Mouse (Mus musculus): ENCODE results near the gene Smim11. TPM values are rescaled to one million over a fixed set of nuclear protein-coding genes. Genes with fewer than 3 reads are reported as not detected.

Smim11 gene
- total RNA-seq, 4 experiments from 2014 or later, result 52.1 to 83.0 (median 64.7) TPM

DNA sequence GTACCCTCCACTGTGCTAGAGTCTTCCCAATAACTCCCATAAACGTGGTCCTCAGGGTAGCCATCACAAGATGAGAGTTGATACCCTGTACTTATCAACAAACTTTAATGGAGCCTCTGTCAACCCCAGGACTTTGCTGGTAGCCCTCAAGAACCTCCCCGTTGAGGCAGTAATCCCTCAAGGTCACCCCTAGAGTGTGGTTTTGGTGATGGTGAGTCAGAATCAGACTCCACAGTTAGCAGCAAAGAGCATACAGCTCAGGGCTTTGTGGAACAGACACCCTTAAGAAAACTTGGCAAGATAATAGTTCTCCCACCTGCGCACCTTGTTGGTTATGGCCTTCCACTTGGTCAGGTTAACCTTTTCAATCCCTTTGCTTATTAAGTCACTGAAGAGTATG is 19.3 kb downstream of the Smim11 start:
- DNase-seq, result no peak

DNA sequence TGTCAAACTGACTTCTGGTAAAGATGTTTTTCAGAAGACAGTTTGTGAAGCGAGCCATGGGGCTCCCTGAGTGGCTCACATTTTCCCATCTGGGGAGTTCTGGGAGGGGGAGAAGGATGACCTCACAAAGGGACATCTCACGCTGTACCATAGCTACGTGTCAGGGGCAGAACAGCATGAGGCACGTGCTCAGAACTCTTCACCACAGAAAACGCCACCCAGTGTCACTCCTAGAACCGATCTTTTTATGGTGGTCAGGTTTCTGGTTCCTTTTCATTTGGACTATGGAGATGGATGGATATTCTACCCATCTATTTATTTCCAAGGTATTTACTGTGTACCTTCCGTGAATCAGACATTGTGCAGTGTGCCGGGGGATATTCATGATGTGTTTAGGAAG is 20.3 kb downstream of the Smim11 start, which contains the start of gene Fam243:
Gene Fam243 (minus strand): TSS at position 101 of the 400 bp plus-strand sequence.
- no peak for DNase-seq

DNA sequence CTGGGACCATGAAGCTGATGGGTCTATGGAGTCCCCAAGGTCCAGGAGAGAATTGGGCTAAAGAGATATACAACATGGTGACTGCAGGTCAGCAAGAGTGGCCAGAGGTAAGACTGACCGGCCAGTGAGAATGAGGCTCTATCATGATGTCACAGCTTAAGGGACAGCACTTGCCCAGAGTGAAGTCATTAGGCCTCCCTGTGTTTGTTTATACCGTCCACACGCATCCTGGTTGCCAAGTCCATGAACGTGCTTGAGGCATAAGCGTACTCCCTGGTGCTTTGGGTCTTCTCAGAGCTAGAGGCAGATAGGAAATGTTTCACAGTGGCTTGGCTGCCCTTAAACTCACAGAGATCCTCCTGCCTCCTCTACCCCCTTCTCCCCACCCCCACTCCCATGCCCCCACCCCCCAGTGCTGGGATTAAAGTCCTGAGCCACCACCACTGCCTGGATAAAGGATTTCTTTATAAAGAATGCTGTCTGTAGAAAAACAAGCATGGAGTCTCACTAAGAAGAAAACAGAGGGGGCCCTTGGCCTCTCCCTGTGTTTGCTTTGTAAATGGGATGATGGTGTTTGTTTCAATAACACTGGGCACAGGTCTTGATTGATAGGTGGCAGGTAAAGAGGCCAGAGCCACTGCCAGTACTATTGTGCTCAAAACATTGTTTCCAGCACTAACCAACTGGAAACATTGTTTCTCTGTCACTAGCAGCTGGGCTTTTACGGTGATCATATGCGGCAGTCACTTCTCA is 23.4 kb downstream of the Smim11 start:
- no peak for DNase-seq

DNA sequence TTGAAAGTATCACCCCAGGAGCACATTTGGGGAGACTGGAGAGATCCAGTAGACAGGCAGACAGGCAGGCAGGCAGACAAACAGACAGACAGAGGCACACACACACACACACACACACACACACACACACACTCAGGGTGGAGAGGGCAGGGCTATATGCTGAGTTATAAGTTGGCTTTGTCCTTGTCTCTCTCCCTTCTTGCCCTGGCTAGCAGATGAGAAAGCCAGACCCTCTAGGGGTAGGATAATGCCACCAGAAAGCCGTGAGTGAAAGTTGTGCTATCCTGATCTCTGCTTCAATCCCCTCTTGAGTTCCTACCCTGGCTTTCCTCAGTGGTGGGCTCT is 23.9 kb downstream of the Smim11 start:
- DNase-seq, result no peak

DNA sequence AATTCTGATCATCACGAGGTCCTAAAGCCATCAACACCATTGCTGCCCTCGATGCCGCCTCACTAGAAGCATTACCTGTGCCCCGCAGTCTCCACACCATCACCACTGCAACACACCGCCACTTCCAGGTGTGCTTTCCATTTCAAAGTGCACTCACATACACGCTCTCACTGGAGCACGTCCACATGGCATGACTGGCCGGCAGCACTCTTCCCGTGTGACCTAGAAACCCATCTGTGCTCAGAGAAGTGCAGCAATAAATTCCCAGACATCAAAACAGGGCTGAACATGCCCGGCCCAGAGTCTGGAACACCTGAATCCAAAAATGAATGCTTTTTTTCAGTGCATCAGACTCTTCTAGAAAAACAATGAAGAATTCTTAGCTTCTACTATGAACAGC is 26.8 kb downstream of the Smim11 start:
- DNase-seq, result no peak

DNA sequence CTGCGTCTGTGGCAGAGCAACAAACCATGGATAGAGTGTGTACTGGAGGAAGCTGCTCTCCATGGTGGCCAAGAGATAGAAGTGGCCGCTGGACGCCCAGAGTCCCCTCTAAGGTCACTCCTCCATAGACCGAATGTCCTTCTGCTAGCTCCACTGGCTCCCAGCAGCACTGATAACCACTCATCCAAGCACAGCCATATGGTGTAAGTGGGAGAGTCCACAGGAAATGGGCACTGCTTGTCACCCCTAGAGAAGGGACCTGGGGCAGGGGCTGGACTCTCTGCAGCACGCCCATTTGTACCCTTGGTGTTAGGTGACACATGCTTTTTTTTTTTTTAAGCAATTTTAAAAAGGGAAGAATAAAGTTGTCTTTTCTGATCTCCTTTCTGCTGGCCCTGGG is 29.9 kb downstream of the Smim11 start:
- no peak for DNase-seq

DNA sequence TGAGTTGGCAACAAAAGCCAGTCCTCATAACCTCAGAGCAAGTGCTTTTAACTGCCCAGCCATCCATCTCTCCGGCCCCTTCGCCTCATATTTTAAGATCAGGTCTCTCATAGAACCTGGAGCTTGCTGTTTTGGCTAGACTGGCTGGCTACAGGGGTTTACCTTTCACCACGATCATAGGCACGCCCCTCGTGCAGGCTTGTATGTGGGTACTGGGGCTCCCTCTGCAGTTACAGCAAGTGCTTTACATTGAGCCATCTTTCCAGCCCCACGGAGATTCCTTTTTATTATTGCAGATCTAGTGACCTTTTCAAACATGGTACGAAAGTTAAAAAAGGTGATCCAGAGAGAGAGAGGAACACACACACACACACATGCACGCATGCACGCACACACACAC is 33.5 kb downstream of the Smim11 start:
- DNase-seq, result no peak

DNA sequence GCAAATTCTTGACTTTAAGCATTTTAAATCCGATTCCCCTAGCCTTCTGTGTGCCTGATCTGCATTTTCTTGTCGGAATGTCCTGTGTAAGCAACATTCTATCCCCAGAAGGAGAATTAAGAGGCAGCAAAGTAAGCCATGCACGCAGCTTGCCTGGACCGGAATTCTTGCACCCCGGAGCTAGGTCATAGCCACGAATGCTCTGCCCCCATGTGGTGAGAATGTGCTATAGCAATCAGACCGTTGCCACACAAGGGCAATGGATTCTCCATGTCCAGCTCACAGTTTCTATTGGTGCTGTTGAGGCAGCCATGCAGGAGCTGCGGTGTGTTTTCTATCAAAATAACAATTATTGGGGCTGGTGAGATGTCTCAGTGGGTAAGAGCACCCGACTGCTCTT is 35.2 kb downstream of the Smim11 start:
- no peak for DNase-seq

DNA sequence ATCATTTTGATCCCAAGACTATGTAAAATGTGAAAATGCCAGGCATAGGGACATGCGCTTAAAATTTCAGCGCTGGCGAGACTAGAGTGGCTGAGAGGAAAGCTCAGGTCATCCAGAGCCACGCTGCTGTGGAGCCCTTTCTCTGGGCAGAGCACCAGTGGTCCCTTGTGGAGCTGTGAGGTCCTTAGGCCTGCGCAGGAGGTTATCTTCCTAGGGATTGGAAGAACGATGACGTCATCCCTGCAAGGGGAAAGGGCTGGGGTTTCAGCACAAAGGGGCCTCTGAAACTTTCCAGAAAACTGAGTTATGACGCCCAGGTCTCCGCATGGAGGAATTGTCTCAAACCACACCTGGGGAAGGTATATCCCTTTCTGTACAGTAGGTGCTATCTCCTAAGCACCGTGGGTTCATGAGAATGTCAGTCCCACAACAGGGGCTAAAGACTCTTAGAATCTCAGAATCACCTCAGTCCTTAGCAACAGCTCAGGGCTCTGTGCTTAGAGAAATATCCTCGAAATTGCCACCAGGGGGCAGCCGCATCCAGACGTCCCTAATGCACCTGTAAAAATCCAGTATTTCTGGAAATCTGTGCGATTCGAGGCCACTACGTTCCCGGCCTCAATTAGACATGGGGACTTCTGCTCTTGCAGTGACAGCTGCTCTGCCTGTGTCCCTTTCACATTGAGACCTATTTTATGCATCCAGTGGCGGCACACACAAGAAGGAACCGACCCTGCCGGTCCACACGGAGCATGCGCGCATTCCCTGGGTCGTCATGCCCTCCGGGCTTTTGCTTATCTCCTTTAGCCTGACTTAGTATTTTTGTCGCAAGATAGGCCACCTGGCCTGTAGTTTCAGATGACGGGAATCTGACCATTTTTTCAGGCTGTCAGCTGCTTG is 39.8 kb downstream of the Smim11 start:
- DNase-seq, result no peak

DNA sequence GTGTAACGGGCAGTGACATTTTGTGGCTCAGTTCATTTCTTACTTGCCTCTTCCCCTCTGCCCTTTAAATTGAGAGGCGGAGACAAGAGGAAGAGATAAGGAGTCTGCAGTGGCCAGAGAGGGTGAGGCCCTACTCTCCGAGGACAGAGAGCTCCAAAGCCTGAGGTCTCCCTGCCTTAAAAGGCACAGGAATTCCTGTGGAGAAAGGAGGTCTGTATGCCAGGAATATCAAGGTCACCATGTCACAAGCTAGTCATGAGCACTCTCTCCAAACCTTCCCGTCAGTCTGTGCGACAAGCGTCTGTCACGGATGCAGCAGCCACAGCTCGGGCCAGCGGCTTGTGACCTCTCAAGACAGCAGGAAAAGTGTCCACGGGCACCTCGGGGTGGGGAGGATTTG is 44.1 kb downstream of the Smim11 start:
- DNase-seq, result peak; percentile 45

DNA sequence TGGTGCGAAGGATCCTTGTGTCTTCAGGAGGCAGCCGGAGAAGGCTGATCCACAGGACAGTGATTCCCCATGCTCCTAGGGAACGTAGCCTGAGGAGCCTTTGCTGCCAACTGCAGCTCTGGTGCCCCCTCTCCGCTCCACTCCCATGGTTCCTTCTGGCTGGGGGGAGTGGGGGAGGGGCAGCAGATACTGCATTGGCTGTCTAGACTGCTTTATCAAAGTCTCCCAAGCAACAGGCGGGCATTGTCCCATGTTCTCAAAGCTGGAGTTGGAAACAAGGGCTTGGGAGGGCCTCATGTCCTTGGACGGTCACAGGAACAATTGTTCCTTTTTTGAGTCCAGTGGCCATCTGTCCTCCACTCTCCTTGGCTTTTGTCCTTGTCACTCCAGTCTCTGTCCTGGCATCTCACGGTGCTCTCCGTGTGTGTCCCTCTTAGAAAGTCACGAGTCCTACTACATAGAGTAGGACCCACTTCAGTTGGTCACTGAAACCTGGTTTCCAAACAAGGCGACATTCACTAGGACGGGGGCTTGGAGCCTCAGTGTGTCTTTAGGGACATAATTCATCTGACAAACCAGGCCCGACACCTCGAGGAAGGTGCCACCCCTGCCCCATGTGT is 45.3 kb downstream of the Smim11 start:
- no peak for DNase-seq

DNA sequence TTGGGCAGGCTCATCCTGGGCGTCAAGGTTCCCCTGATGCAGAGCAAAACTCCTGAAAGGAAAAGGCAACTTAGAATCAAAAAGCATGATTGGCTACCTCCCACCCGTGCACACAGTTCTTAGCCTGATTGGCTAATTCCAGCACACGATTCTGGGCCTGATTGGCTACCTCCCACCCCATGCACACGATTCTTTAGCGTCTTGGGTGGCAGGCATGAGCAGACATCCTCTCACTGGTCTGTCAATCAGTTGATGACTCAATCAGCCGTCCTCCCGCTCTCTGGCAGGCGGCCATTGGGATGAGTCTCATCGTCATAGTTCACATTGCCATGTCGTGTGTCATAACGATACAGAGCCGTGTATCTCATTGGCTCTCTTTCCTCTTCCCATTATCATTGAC is 47.9 kb downstream of the Smim11 start:
- peak; percentile 90 for DNase-seq

DNA sequence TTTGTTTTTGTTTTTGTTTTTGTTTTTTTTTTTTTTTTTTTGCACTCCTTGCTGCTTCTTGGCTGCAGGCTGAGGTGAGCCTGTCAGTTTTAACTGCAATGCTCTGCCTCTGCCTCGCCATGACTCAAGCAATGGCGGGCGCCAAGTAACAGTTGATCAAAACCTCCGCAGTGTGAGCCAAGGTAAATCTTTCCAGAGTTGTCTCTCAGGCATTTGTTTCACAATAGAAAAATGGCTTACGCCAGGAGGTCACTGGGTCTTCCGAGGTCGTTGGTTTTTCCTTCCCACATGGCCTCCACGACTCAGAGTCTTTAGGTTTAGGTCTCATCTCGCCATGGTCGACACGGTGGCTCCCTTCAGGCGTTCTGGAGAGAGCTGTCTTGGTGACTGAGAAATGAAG is 52.2 kb downstream of the Smim11 start:
- no peak for DNase-seq

DNA sequence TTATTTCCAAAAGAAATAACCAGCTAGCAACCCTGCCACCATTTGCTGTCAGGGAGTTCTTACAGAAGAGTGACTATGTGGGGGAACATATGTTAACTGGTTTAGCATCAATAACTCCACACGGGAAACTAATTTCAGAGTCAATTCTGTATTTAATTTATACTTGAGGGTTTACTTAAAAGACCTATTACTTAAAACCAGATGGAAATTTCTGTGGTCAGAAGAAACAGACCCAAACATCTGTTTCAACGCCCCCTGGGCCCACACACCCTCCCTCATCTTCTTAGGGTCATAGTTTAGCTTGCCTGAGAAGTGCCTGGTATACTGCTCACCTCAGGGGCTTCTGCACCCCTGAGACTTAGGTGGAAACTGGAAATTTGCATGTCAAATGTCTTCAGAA is 52.8 kb downstream of the Smim11 start:
- DNase-seq, result no peak

DNA sequence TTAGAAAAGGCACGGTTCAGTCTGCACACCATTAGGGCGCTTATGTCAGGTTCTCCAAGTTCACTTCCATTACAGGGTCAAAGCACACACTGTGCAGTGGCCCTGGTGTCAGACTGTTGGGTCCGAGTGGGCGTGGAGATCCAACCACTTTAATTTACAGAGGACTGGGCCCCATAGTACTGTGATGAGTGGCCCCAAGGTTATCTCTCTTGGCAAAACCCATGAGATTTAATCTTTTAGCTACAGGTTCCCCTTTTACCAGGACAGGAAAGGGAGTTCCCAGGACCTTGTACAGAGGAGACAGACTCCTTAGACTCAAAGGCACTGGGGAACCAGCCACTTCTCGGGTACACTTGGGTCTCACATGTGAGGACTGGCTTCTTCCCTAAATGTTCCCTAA is 54.3 kb downstream of the Smim11 start:
- DNase-seq, result no peak

DNA sequence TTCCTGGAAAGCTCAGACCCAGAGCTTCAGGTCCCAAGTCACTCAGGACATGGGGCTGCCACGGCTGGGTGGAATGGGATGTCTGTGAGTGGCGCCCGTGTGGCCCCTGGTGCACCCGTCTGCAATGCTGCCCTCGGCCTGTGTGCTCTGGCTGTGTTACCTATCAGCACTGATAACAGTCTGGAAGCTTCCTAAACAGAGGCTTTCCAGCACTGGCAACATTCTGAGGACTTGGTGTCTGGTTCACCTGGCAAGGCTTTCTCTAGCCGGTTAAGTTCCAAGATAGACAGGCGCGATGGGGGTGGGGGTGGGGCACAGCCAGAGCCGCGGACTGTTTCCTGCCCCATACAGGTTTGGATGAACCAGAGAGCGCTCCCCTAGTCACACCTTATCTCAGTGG is 54.9 kb downstream of the Smim11 start:
- no peak for DNase-seq

DNA sequence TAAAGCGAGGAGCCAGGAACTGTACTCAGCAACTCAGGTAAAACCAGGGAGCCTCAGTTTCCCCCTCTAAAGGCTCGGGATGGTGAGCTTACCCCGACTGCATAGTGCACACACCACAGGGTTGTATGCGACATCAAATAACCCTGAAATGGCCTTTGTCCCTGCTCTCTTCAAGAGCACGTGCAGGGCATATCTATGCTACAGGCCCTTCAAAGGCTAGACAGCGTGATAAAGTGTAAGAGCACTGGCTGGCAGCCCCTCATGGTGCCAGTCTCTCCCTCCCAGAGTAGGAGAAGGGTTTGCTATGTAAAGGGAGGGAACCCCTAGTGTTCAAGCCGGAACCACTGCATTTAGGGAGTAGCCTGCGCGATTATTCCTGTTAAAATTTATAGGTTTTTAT is 55.9 kb downstream of the Smim11 start:
- no peak for DNase-seq

DNA sequence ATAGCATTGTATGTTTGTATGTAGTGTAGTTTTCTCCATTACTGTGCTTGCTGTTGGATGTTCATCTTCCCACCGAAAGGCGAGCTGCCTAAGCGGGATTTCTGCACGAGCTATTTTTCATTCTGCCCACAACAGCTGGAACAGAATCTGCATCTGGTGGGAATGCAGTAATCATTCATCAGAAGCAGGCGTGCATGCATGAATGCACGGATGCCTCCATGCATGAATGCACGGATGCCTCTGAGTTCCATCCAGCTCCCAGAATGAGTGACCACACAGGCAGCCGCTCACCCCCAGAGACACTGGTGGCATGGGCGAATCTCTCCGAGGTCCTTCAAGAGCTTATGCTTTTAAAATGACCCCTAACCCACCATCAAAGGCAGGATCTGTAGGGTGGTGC is 56.5 kb downstream of the Smim11 start:
- DNase-seq, result no peak

DNA sequence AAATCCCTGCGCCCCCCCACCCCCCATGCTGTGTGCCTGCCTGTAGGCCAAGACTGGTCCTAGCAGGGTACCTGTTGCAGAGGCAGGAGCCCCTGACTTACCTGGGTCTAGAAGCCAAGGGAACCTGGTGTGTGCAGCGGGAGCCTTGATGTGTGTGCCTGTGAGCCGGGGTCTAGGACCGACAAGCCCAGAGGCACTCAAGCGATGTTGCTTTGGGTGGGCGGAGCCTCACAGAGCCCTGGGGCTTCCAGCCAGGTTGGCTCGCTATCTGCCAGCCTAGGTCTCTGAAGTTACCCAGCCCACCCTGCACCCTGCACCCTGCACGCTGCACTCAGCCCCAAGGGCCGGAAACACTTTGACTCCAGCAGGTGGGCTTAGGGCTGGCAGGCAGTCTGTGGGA is 57.6 kb downstream of the Smim11 start:
- no peak for DNase-seq

DNA sequence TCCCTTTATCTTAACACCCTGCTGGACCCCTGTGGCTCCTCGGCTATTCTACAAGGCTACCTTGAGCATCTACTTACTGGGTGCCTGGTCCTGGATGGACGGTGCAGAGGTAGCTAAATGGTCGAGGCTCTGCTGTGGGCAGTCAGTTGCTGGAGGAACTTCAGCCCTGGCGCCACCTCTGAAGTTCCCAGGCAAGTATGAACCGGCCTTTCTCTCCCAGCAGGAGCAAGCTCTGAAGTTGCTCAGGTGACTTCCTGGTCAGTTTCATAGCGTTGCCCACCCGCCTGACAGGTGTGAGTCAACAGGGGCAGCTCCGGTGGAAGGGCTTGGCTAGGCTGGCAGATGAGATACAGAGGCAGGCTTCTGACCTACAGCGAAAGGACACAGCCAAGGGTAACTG is 58.1 kb downstream of the Smim11 start, which contains the start of gene Kcne1:
Gene Kcne1 (minus strand): TSS at position 240 of the 400 bp plus-strand sequence.
- DNase-seq, result no peak

DNA sequence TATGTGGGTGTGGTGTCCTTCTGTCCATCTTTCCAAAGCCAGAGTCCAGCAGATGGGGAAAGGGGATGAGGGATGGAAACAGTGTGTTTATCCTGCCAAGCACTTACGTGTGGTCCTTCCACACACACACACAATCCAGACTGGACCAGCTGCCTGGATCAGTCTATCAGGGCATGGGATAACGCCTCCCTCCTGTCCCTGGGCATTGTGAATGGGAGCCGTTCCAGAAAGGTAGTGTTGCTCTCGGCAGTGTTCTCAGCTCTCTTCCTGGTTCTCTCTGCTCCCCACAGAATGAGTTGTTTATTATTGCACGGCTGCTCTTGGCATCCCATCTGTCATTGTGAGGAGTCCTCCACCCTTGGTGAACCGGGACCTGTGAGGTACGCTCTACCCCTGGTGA is 59.6 kb downstream of the Smim11 start:
- no peak for DNase-seq
